Mouse (Mus musculus) spleen, adult 2 months (tissue): ENCODE data around the gene Robo2.

Experiments
- CTCF ChIP-seq: fragments of 200-500 bp; IDR thresholded peaks from 2 replicates; pipeline ENCODE4 v1.5.1; 2011; ENCODE audit warnings: mild to moderate bottlenecking, inconsistent platforms; ENCODE audit not compliant: insufficient read depth, insufficient read length, insufficient replicate concordance; ENCODE audit errors: extremely low read depth
- POLR2A ChIP-seq: fragments of 200-500 bp; IDR thresholded peaks from 2 replicates; pipeline ENCODE4 v1.6.1; 2011; ENCODE audit warnings: low read depth, low read length, inconsistent platforms

GRCm38 (mm10) chr16:74448025-74448424 lies 36.4 kb upstream of the Robo2 start:
- TF ChIP-seq CTCF (no peak), POLR2A (no peak)
